9 mouse cellular contexts compared by ENCODE assay signal in genomic region chr15:82271201-82271600, GRCm38 (mm10). TPM values are rescaled to one million over a fixed set of nuclear protein-coding genes. Genes with fewer than 3 reads are reported as not detected.
DNase-seq lines count a peak whose midpoint lies in the region; ATAC-seq and TF ChIP-seq lines count a peak whose summit lies in the region.
"Had no signal": no experiment of that assay in that cellular context is flagged by ENCODE, and none has a peak within 500 bp of the region (broad histone marks: within the 10 kb centered on the region; RNA-seq: fewer than 3 reads in every experiment).

No protein-coding gene starts in this region.

- H3K27ac ChIP-seq in kidney, embryonic 15.5 days: no peak overlapping the region
- H3K27ac ChIP-seq in bone marrow macrophage, adult 2 months (ENCODE audit: insufficient read depth, low read depth, low read length): no peak overlapping the region
- H3K27ac ChIP-seq in embryonic facial prominence, embryonic 15.5 days (replicated peaks): no peak overlapping the region
- H3K27ac ChIP-seq in hindbrain, postnatal 0 days: no peak overlapping the region
- H3K27ac ChIP-seq in limb, embryonic 11.5 days (replicated peaks; ENCODE audit: low read depth, low read length): no peak overlapping the region

- H3K9me3 ChIP-seq in kidney, embryonic 15.5 days (replicated peaks): no peaks in the 10 kb centered on the region
- no peaks in the 10 kb centered on the region for H3K9me3 ChIP-seq in embryonic facial prominence, embryonic 15.5 days (replicated peaks)
- H3K9me3 ChIP-seq in hindbrain, postnatal 0 days (ENCODE audit: low read length): no peaks in the 10 kb centered on the region
- H3K9me3 ChIP-seq in limb, embryonic 11.5 days (ENCODE audit: control insufficient read depth, low read length): no peaks in the 10 kb centered on the region
- H3K9me3 ChIP-seq: megakaryocyte, embryonic 14.5 days had no signal

- H3K4me3 ChIP-seq in kidney, embryonic 15.5 days (replicated peaks): no peak overlapping the region
- H3K4me3 ChIP-seq in bone marrow macrophage, adult 2 months (ENCODE audit: insufficient read depth, low read length): no peak overlapping the region
- no peak overlapping the region for H3K4me3 ChIP-seq in embryonic facial prominence, embryonic 15.5 days (replicated peaks)
- H3K4me3 ChIP-seq in hindbrain, postnatal 0 days (ENCODE audit: low read length): no peak overlapping the region
- H3K4me3 ChIP-seq in limb, embryonic 11.5 days (ENCODE audit: low read depth, low read length): no peak overlapping the region
- H3K4me3 ChIP-seq: megakaryocyte, embryonic 14.5 days had no signal

- H3K4me2 ChIP-seq in kidney, embryonic 15.5 days: no peak overlapping the region
- no peak overlapping the region for H3K4me2 ChIP-seq in embryonic facial prominence, embryonic 15.5 days (replicated peaks)
- H3K4me2 ChIP-seq in hindbrain, postnatal 0 days (ENCODE audit: low read depth, low read length): no peak overlapping the region
- no peak overlapping the region for H3K4me2 ChIP-seq in limb, embryonic 11.5 days (ENCODE audit: low read depth, severe bottlenecking)

- peak; percentile 65 for DNase-seq in kidney, adult 18-20 months
- DNase-seq in hindbrain, postnatal 0 days (ENCODE audit: low spot score): peak; percentile 92
- peak; percentile 87 for DNase-seq in limb, embryonic 11.5 days (ENCODE audit: low spot score)
- peak; percentile 7 to 62 for DNase-seq in thymus, postnatal 10 days (ENCODE audit: low spot score in 2 of 2)

- no peak for ATAC-seq in kidney, embryonic 15.5 days (replicated peaks; ENCODE audit: low FRiP score)
- ATAC-seq in embryonic facial prominence, embryonic 15.5 days (ENCODE audit: insufficient number of reproducible peaks, low FRiP score, low TSS enrichment, low read depth): peak; percentile 58
- peak; percentile 28; the same call in 1 of the 2 replicates for ATAC-seq in hindbrain, postnatal 0 days
- ATAC-seq in limb, embryonic 11.5 days (ENCODE audit: insufficient number of reproducible peaks, low FRiP score, low TSS enrichment, low read depth): no peak
- ATAC-seq in neutrophil, adult 5-6 weeks (ENCODE audit: extremely low read depth, insufficient number of reproducible peaks, low FRiP score, poor library complexity, severe bottlenecking): peak; percentile 23; the same call in 1 of the 2 replicates

- TF ChIP-seq POLR2A in bone marrow macrophage, adult 2 months (IDR thresholded peaks at IDR 0.05; ENCODE audit: borderline replicate concordance, low read depth, low read length): no peak

- peaks cover 48% of the 10 kb centered on the region for H3K27me3 ChIP-seq in kidney, embryonic 15.5 days
- peaks cover 38% of the 10 kb centered on the region for H3K27me3 ChIP-seq in embryonic facial prominence, embryonic 15.5 days
- no peaks in the 10 kb centered on the region for H3K27me3 ChIP-seq in hindbrain, postnatal 0 days (ENCODE audit: insufficient read depth, low read length)
- peaks cover 20% of the 10 kb centered on the region for H3K27me3 ChIP-seq in limb, embryonic 11.5 days (ENCODE audit: control insufficient read depth, insufficient read depth, low read length)

- H3K4me1 ChIP-seq in kidney, embryonic 15.5 days: peaks cover 17% of the 10 kb centered on the region
- no peaks in the 10 kb centered on the region for H3K4me1 ChIP-seq in bone marrow macrophage, adult 2 months (ENCODE audit: control insufficient read depth, insufficient read depth, low read length)
- peaks cover 15% of the 10 kb centered on the region for H3K4me1 ChIP-seq in embryonic facial prominence, embryonic 15.5 days
- peaks cover 19% of the 10 kb centered on the region for H3K4me1 ChIP-seq in hindbrain, postnatal 0 days (ENCODE audit: insufficient read depth, low read length)
- H3K4me1 ChIP-seq in limb, embryonic 11.5 days (ENCODE audit: control insufficient read depth, insufficient read depth, low read length): 0 out of 2 replicates have a peak, but pooled peaks cover 2% of the 10 kb centered on the region

- 0% methylated on average over 5 of the region's 5 CpGs for WGBS in kidney, embryonic 15.5 days
- WGBS in embryonic facial prominence, embryonic 15.5 days: 7% methylated on average over 5 of the region's 5 CpGs
- 3% methylated on average over 5 of the region's 5 CpGs for WGBS in hindbrain, postnatal 0 days
- 14% methylated on average over 5 of the region's 5 CpGs for WGBS in limb, embryonic 11.5 days

- H3K36me3 ChIP-seq in kidney, embryonic 15.5 days: no peaks in the 10 kb centered on the region
- H3K36me3 ChIP-seq in embryonic facial prominence, embryonic 15.5 days: no peaks in the 10 kb centered on the region
- no peaks in the 10 kb centered on the region for H3K36me3 ChIP-seq in hindbrain, postnatal 0 days (ENCODE audit: insufficient read depth, low read length)
- no peaks in the 10 kb centered on the region for H3K36me3 ChIP-seq in limb, embryonic 11.5 days (ENCODE audit: control insufficient read depth, insufficient read depth, low read length)

- peak; percentile 64; the same call in 1 of the 2 replicates for TF ChIP-seq CTCF in bone marrow macrophage, adult 2 months (IDR thresholded peaks at IDR 0.05; ENCODE audit: low read depth, low read length)
- TF ChIP-seq CTCF in hindbrain, postnatal 0 days (IDR thresholded peaks at IDR 0.05; ENCODE audit: low read depth): peak; percentile 98

- H3K9ac ChIP-seq in kidney, embryonic 15.5 days: no peak overlapping the region
- no peak overlapping the region for H3K9ac ChIP-seq in embryonic facial prominence, embryonic 15.5 days
- H3K9ac ChIP-seq in hindbrain, postnatal 0 days (replicated peaks; ENCODE audit: low read length): no peak overlapping the region
- H3K9ac ChIP-seq in limb, embryonic 11.5 days (ENCODE audit: low read length): no peak overlapping the region

RNA-seq across cellular contexts. Expression of gene Sept3, which starts 3.5 kb away (rescaled TPM):
- 13.6 and 14.0 TPM in 2 replicates for polyA plus RNA-seq in kidney, embryonic 15.5 days (2015; fragmentation: Nextera tagmentation; extraction: Ambion mirVana)
- not detected in 2 replicates for polyA plus RNA-seq in bone marrow macrophage, adult 2 months (2012; ENCODE audit: insufficient read depth, insufficient read length, missing spikeins)
- 17.1 and 18.7 TPM in 2 replicates for polyA plus RNA-seq in embryonic facial prominence, embryonic 15.5 days (2015; fragmentation: Nextera tagmentation; extraction: Ambion mirVana)
- total RNA-seq in hindbrain, postnatal 0 days (2014; rRNA removed): 393 and 404 TPM in 2 replicates
- 299 and 320 TPM in 2 replicates for polyA plus RNA-seq in hindbrain, postnatal 0 days (2015; fragmentation: Nextera tagmentation; extraction: Ambion mirVana)
- 37.6 and 47.4 TPM in 2 replicates for polyA plus RNA-seq in limb, embryonic 11.5 days (2014; fragmentation: Nextera tagmentation; extraction: Ambion mirVana)
- not detected in 2 replicates for total RNA-seq in neutrophil, adult 5-6 weeks (2017)

RNA-seq across cellular contexts. Expression of gene 1500009C09Rik, which starts 19.0 kb away (rescaled TPM):
- 0.10 TPM in 1 of 2 replicates, not detected in the other for polyA plus RNA-seq in kidney, embryonic 15.5 days (2015; fragmentation: Nextera tagmentation; extraction: Ambion mirVana)
- not detected in 2 replicates for polyA plus RNA-seq in bone marrow macrophage, adult 2 months (2012; ENCODE audit: insufficient read depth, insufficient read length, missing spikeins)
- not detected in 2 replicates for polyA plus RNA-seq in embryonic facial prominence, embryonic 15.5 days (2015; fragmentation: Nextera tagmentation; extraction: Ambion mirVana)
- 116 and 127 TPM in 2 replicates for total RNA-seq in hindbrain, postnatal 0 days (2014; rRNA removed)
- 12.5 and 13.9 TPM in 2 replicates for polyA plus RNA-seq in hindbrain, postnatal 0 days (2015; fragmentation: Nextera tagmentation; extraction: Ambion mirVana)
- polyA plus RNA-seq in limb, embryonic 11.5 days (2014; fragmentation: Nextera tagmentation; extraction: Ambion mirVana): not detected in 2 replicates
- total RNA-seq in neutrophil, adult 5-6 weeks (2017): not detected in 2 replicates

RNA-seq across cellular contexts. Expression of gene Cenpm, which starts 26.7 kb away (rescaled TPM):
- polyA plus RNA-seq in kidney, embryonic 15.5 days (2015; fragmentation: Nextera tagmentation; extraction: Ambion mirVana): 78.8 and 84.2 TPM in 2 replicates
- 10.2 and 10.7 TPM in 2 replicates for polyA plus RNA-seq in bone marrow macrophage, adult 2 months (2012; ENCODE audit: insufficient read depth, insufficient read length, missing spikeins)
- polyA plus RNA-seq in embryonic facial prominence, embryonic 15.5 days (2015; fragmentation: Nextera tagmentation; extraction: Ambion mirVana): 57.7 and 60.9 TPM in 2 replicates
- 15.0 and 16.2 TPM in 2 replicates for total RNA-seq in hindbrain, postnatal 0 days (2014; rRNA removed)
- polyA plus RNA-seq in hindbrain, postnatal 0 days (2015; fragmentation: Nextera tagmentation; extraction: Ambion mirVana): 23.0 and 27.6 TPM in 2 replicates
- 88.0 and 89.3 TPM in 2 replicates for polyA plus RNA-seq in limb, embryonic 11.5 days (2014; fragmentation: Nextera tagmentation; extraction: Ambion mirVana)
- total RNA-seq in neutrophil, adult 5-6 weeks (2017): not detected in 2 replicates

RNA-seq across cellular contexts. Expression of gene Wbp2nl, which starts 27.6 kb away (rescaled TPM):
- polyA plus RNA-seq in kidney, embryonic 15.5 days (2015; fragmentation: Nextera tagmentation; extraction: Ambion mirVana): 0.18 and 0.35 TPM in 2 replicates
- not detected in 2 replicates for polyA plus RNA-seq in bone marrow macrophage, adult 2 months (2012; ENCODE audit: insufficient read depth, insufficient read length, missing spikeins)
- 0.20 TPM in 1 of 2 replicates, not detected in the other for polyA plus RNA-seq in embryonic facial prominence, embryonic 15.5 days (2015; fragmentation: Nextera tagmentation; extraction: Ambion mirVana)
- 1.4 TPM in 1 of 2 replicates, not detected in the other for total RNA-seq in hindbrain, postnatal 0 days (2014; rRNA removed)
- 0.36 TPM in 1 of 2 replicates, not detected in the other for polyA plus RNA-seq in hindbrain, postnatal 0 days (2015; fragmentation: Nextera tagmentation; extraction: Ambion mirVana)
- 0.20 TPM in 1 of 2 replicates, not detected in the other for polyA plus RNA-seq in limb, embryonic 11.5 days (2014; fragmentation: Nextera tagmentation; extraction: Ambion mirVana)
- not detected in 2 replicates for total RNA-seq in neutrophil, adult 5-6 weeks (2017)

RNA-seq across cellular contexts. Expression of gene Tnfrsf13c, which starts 47.0 kb away (rescaled TPM):
- polyA plus RNA-seq in kidney, embryonic 15.5 days (2015; fragmentation: Nextera tagmentation; extraction: Ambion mirVana): 0.10 TPM in 1 of 2 replicates, not detected in the other
- polyA plus RNA-seq in bone marrow macrophage, adult 2 months (2012; ENCODE audit: insufficient read depth, insufficient read length, missing spikeins): not detected in 2 replicates
- 0.58 and 0.61 TPM in 2 replicates for polyA plus RNA-seq in embryonic facial prominence, embryonic 15.5 days (2015; fragmentation: Nextera tagmentation; extraction: Ambion mirVana)
- 0.29 and 5.6 TPM in 2 replicates for total RNA-seq in hindbrain, postnatal 0 days (2014; rRNA removed)
- polyA plus RNA-seq in hindbrain, postnatal 0 days (2015; fragmentation: Nextera tagmentation; extraction: Ambion mirVana): 0.34 and 0.42 TPM in 2 replicates
- polyA plus RNA-seq in limb, embryonic 11.5 days (2014; fragmentation: Nextera tagmentation; extraction: Ambion mirVana): 0.27 TPM in 1 of 2 replicates, not detected in the other
- 157 and 160 TPM in 2 replicates for total RNA-seq in neutrophil, adult 5-6 weeks (2017)

Comparison
In these comparisons a context has a peak if more than half of its experiments do, and no peak if none do; other contexts are left out.
1. DNase-seq: peak in every context shown above with its lines; median percentile 92 in hindbrain, postnatal 0 days; 87 in limb, embryonic 11.5 days; 65 in kidney, adult 18-20 months; 34 in thymus, postnatal 10 days.
2. ATAC-seq: peak in embryonic facial prominence, embryonic 15.5 days (single experiment), hindbrain, postnatal 0 days (single experiment) and neutrophil, adult 5-6 weeks (single experiment); none in kidney, embryonic 15.5 days (single experiment) and limb, embryonic 11.5 days (single experiment).
3. RNA of gene Sept3, which starts 3.5 kb away (polyA plus RNA-seq): 299 to 320 TPM in hindbrain, postnatal 0 days, 37.6 to 47.4 TPM in limb, embryonic 11.5 days, 17.1 to 18.7 TPM in embryonic facial prominence, embryonic 15.5 days and 13.6 to 14.0 TPM in kidney, embryonic 15.5 days; not detected in bone marrow macrophage, adult 2 months; every median in the first group is over 10 times any median in the second.
4. RNA of gene 1500009C09Rik, which starts 19.0 kb away (polyA plus RNA-seq): 12.5 to 13.9 TPM in hindbrain, postnatal 0 days; 0.10 TPM in kidney, embryonic 15.5 days, not detected in embryonic facial prominence, embryonic 15.5 days, not detected in bone marrow macrophage, adult 2 months and not detected in limb, embryonic 11.5 days; every median in the first group is over 10 times any median in the second.